Mouse (Mus musculus) layer of hippocampus, adult 2 months (tissue): ENCODE results near the gene Adnp. TPM values are rescaled to one million over a fixed set of nuclear protein-coding genes. Genes with fewer than 3 reads are reported as not detected.

Experiments
- DNase-seq, 2 experiments: peaks; one replicate each; pipeline ENCODE4 v3.0.0; 2022; ENCODE audit warnings: low spot score in 2 of 2
- H3K27ac ChIP-seq: fragments of 200-600 bp; 2 replicates; pipeline ENCODE4 v1.8.1; 2022
- H3K4me3 ChIP-seq: fragments of 200-600 bp; 2 replicates; pipeline ENCODE4 v1.8.1; 2022; ENCODE audit warnings: mild to moderate bottlenecking
- CTCF ChIP-seq: fragments of 200-600 bp; conservative IDR thresholded peaks from 2 replicates; pipeline ENCODE4 v1.8.1; 2022; ENCODE audit warnings: antibody characterized with exemption, mild to moderate bottlenecking, moderate library complexity
- long read RNA-seq, 2 experiments: library from polyadenylated mRNA; stranded (forward); transcript quantifications; one replicate each; pipeline ENCODE4 v2.0.0; 2021; ENCODE audit warnings: borderline mapping rate in 2 of 2
- total RNA-seq, 2 experiments: library from RNA; stranded (reverse); gene quantifications; 2 replicates each; pipeline ENCODE4 v1.2.3; 2021

Gene Adnp
- total RNA-seq, result 10 to 100 TPM; 90.5 to 96.3 TPM
- long read RNA-seq, experiment 1, full-length matches to known transcripts, result 8 of 9 reads
- long read RNA-seq, experiment 1, partial matches to known transcripts, result 0 of 9 reads
- long read RNA-seq, experiment 1, other reads (novel, unspliced or antisense), result 1 of 9 reads
- long read RNA-seq, experiment 2, full-length matches to known transcripts, result 4 of 4 reads
- long read RNA-seq, experiment 2, partial matches to known transcripts, result 0 of 4 reads
- long read RNA-seq, experiment 2, other reads (novel, unspliced or antisense), result 0 of 4 reads

- H3K4me3 ChIP-seq, result peak within 1 kb of the TSS; percentile 79
- TF ChIP-seq CTCF, result peak; percentile 89
- DNase-seq, result peak; percentile 92 to 94
- H3K27ac ChIP-seq, result peak within 1 kb of the TSS; percentile 100
These were observed at the start of gene Adnp for GRCm38 (mm10) chr2:168206725-168207644. Adnp (minus strand) TSS chr2:168207112.

DNA sequence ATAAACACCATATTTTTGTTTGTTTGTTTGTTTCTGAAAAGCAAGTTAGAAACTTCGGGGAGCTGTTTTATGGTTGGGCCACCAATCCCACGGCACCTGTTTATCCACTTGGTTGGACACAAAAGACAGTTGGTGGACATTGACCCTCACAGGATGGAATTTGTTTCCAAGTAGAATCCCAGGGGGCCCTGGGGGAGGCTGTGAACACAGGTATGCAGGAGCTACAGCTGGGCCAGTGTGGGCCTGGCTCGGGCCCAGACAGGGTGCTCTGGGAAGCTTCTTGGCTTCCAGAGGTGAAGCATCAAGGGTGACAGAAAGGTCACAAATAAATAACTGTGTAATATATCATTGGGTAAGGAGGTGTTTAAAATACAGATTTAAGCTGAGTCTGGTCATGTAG lies 49.6 kb upstream of the Adnp start:
- no peak for DNase-seq
- no peak for TF ChIP-seq CTCF
- Histone ChIP-seq H3K27ac (no peak overlapping the region), H3K4me3 (no peak overlapping the region)

GRCm38 (mm10) chr2:168253822-168254221 lies 46.9 kb upstream of the Adnp start:
- no peak overlapping the region for H3K27ac ChIP-seq
- TF ChIP-seq CTCF, result no peak
- peak in 1 of 2 experiments; percentile 49 for DNase-seq
- no peak overlapping the region for H3K4me3 ChIP-seq

DNA sequence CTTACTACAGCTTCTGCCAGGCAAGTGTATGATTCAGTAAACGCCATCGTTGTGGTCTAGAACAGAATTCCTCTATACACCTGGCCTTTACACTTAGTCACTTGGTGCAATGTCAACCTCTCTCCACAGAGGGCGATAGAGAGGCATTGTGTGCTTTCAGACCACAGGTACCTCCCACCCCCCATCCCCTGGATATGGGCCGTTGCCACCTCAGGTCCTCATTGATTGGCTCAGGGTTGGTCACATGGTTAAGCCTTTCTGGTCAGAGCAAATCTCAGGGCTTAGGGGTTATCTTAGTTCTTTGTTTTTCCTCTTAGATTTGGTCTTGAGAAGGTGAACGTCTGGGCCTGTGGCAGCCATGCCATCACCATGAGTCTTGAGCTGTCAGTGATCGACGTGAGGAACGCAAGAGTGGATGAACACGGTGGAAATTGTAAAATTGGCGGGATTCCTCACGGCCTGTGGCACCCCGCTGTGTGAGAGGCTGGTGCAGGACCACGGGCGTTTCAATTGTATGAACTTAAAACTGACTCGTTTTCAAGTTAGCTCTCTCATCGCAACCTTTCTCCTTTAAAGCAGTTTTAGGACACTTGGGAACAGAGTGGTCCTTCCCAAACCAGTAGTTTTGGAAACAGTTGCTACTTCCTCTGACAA lies 45.9 kb upstream of the Adnp start:
- no peak overlapping the region for H3K27ac ChIP-seq
- DNase-seq, result no peak
- no peak overlapping the region for H3K4me3 ChIP-seq
- peak; percentile 81 for TF ChIP-seq CTCF

- peak; percentile 93 for TF ChIP-seq CTCF
- Histone ChIP-seq H3K4me3 (no peak overlapping the region), H3K27ac (no peak overlapping the region)
- DNase-seq, result peak; percentile 79 to 92
These were observed 43.4 kb upstream of the Adnp start for GRCm38 (mm10) chr2:168250270-168250669.

DNA sequence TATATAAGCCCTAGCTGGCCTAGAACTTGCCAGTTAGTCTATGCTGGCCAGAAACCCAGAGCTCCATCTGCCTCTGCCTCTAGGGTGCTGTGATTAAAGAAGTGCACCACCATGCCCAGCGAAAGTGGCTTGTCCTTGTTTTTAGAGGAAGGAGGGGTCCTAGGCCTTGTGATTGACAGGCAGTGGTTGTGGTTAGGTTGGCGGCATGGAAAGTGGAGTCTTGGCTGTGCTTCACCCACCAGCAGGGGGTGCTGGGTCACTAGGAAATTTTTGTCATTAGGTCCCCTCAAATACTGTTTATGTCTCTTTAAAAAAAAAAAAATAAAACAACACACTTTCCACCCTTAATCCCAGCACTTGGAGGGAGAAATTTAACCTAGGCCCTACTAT lies 41.9 kb upstream of the Adnp start:
- DNase-seq, result no peak
- Histone ChIP-seq H3K27ac (no peak overlapping the region), H3K4me3 (no peak overlapping the region)
- peak; percentile 74 for TF ChIP-seq CTCF

GRCm38 (mm10) chr2:168248167-168248855 lies 41.4 kb upstream of the Adnp start:
- no peak for TF ChIP-seq CTCF
- DNase-seq, result no peak
- Histone ChIP-seq H3K27ac (no peak overlapping the region), H3K4me3 (no peak overlapping the region)

- no peak overlapping the region for H3K27ac ChIP-seq
- TF ChIP-seq CTCF, result no peak
- no peak overlapping the region for H3K4me3 ChIP-seq
- no peak for DNase-seq
These were observed 38.7 kb upstream of the Adnp start for GRCm38 (mm10) chr2:168245571-168245970.

- no peak overlapping the region for H3K27ac ChIP-seq
- no peak for DNase-seq
- peak; percentile 18; the same call in 1 of the 2 replicates for TF ChIP-seq CTCF
These were observed 36.4 kb upstream of the Adnp start for GRCm38 (mm10) chr2:168243278-168243677.

GRCm38 (mm10) chr2:168242841-168243240 lies 35.9 kb upstream of the Adnp start:
- TF ChIP-seq CTCF, result no peak
- H3K27ac ChIP-seq, result no peak overlapping the region
- no peak for DNase-seq
- no peak overlapping the region for H3K4me3 ChIP-seq

More at GRCm38 (mm10) chr2:168243278-168243677, 36.4 kb upstream of the Adnp start:
- H3K4me3 ChIP-seq, result no peak overlapping the region

DNA sequence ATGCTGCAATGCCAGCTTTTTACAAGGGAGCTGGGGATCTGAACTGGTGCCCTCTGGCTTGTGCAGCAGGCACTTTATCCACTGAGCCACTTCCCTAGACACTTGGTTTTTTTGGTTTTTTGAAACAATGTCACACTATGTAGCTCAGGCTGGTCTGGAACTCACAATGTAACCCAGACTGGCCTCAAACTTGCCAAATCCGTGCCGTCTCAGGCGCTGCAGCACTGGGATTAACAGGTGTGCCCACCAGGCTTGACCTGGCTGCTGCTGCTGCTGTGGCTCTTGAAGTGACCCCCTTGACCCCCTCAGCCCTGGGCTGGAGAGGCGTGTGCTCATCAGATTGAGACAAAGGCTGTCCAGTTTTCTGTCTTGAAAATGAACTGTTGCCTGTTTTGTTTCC lies 31.4 kb upstream of the Adnp start:
- Histone ChIP-seq H3K4me3 (no peak overlapping the region), H3K27ac (no peak overlapping the region)
- DNase-seq, result no peak
- no peak for TF ChIP-seq CTCF

GRCm38 (mm10) chr2:168233286-168233685 lies 26.4 kb upstream of the Adnp start:
- no peak for DNase-seq
- Histone ChIP-seq H3K4me3 (no peak overlapping the region), H3K27ac (no peak overlapping the region)
- TF ChIP-seq CTCF, result no peak
